Comparison of ENCODE assay signal across 8 mouse cellular contexts in the genomic region with DNA sequence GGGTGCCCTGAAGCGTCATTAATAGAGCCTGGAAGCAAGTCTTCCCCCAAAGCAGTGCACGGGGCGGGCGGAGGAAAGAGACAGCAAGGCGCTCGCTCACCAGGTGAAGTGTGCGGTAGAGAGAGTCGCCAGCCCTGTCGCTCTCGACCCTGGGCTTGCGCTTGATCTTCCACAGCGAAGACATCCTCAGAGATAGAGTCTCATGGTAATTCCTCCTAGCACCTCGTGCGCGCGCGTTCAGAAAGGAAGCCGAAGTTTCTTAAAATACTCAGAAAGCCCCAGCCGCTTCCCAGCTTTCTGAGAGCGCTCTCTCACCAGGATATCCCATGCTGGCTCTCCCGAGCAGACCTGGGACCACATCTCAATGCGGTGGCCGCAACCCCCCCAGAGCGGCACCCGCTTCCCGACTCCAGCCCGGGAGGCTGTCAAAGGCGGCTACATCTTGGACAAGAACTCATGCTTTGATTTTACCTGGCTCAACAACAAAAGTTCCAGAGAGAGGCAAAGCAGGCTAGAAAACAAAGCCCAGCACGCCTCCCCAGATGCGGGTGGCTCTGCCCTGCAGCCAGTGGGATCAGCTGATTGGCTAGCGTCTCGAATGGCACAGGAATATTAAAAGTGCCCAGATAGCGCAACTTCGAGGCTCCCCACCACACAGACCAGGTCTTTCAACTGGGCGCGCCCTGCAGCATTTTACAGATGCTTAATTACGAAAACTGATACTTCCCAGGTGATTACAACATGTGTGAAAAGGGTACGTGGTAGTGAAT.
DNase-seq lines count a peak whose midpoint lies in the region; ATAC-seq and TF ChIP-seq lines count a peak whose summit lies in the region.

No protein-coding gene starts in this region.

- TF ChIP-seq EP300 in stomach, postnatal 0 days (optimal IDR thresholded peaks at IDR 0.05), result no peak

- 0 out of 2 replicates have a peak, but pooled peaks cover 11% of the 10 kb centered on the region for H3K27me3 ChIP-seq in heart, embryonic 15.5 days
- H3K27me3 ChIP-seq in heart, embryonic 16.5 days (ENCODE audit: control insufficient read depth, insufficient read depth, low read length), result peaks cover 5% of the 10 kb centered on the region; the same call in 1 of the 2 replicates
- H3K27me3 ChIP-seq in liver, embryonic 11.5 days (replicated peaks; ENCODE audit: control insufficient read depth, insufficient read depth, low read length), result peaks cover 20% of the 10 kb centered on the region
- no peaks in the 10 kb centered on the region for H3K27me3 ChIP-seq in stomach, postnatal 0 days (ENCODE audit: control insufficient read depth, insufficient read depth, low read length)

- H3K4me1 ChIP-seq in heart, embryonic 15.5 days (replicated peaks), result peaks cover 26% of the 10 kb centered on the region
- H3K4me1 ChIP-seq in heart, embryonic 16.5 days (ENCODE audit: control insufficient read depth, insufficient read depth, low read length), result peaks cover 14% of the 10 kb centered on the region
- H3K4me1 ChIP-seq in liver, embryonic 11.5 days (replicated peaks; ENCODE audit: control insufficient read depth, insufficient read depth, low read length), result peaks cover 21% of the 10 kb centered on the region
- H3K4me1 ChIP-seq in stomach, postnatal 0 days (replicated peaks; ENCODE audit: control insufficient read depth, insufficient read depth), result no peaks in the 10 kb centered on the region

- H3K9me3 ChIP-seq in heart, embryonic 15.5 days (replicated peaks), result no peaks in the 10 kb centered on the region
- no peaks in the 10 kb centered on the region for H3K9me3 ChIP-seq in heart, embryonic 16.5 days (replicated peaks; ENCODE audit: control insufficient read depth, low read length)
- H3K9me3 ChIP-seq in liver, embryonic 11.5 days (ENCODE audit: control insufficient read depth, low read length), result no peaks in the 10 kb centered on the region
- H3K9me3 ChIP-seq in stomach, postnatal 0 days (ENCODE audit: control insufficient read depth, low read length), result no peaks in the 10 kb centered on the region

- ATAC-seq in heart, embryonic 15.5 days (replicated peaks; ENCODE audit: insufficient number of reproducible peaks, insufficient read depth, low FRiP score, low read depth), result 0 out of 2 replicates have a peak, but pooled peaks have one; percentile 37
- 0 out of 2 replicates have a peak, but pooled peaks have one; percentile 13 for ATAC-seq in common myeloid progenitor, adult 5-6 weeks (replicated peaks; ENCODE audit: low read depth, poor library complexity, severe bottlenecking)
- peak; percentile 28; the same call in 1 of the 2 replicates for ATAC-seq in heart, embryonic 16.5 days (replicated peaks; ENCODE audit: extremely low read depth, insufficient read depth, low FRiP score)
- ATAC-seq in liver, embryonic 11.5 days (replicated peaks; ENCODE audit: low FRiP score), result peak; percentile 45
- no peak for ATAC-seq in stomach, postnatal 0 days (ENCODE audit: low FRiP score, low TSS enrichment)
- no peak for ATAC-seq in activated CD4-positive, CD25-positive, alpha-beta regulatory T cell, adult 4 months

- H3K9ac ChIP-seq in heart, embryonic 15.5 days, result peak overlapping the region; percentile 49
- peak overlapping the region; percentile 61 for H3K9ac ChIP-seq in heart, embryonic 16.5 days (ENCODE audit: low read length)
- no peak overlapping the region; the same call in 1 of the 2 replicates for H3K9ac ChIP-seq in liver, embryonic 11.5 days (ENCODE audit: low read depth, low read length)
- 0 out of 2 replicates have a peak overlapping the region, but pooled peaks have one; percentile 18 for H3K9ac ChIP-seq in stomach, postnatal 0 days (ENCODE audit: low read length)

- H3K36me3 ChIP-seq in heart, embryonic 15.5 days, result no peaks in the 10 kb centered on the region
- no peaks in the 10 kb centered on the region; the same call in 1 of the 2 replicates for H3K36me3 ChIP-seq in heart, embryonic 16.5 days (ENCODE audit: control insufficient read depth, insufficient read depth)
- H3K36me3 ChIP-seq in liver, embryonic 11.5 days (ENCODE audit: control insufficient read depth, insufficient read depth, low read length), result no peaks in the 10 kb centered on the region
- H3K36me3 ChIP-seq in stomach, postnatal 0 days (ENCODE audit: control insufficient read depth, insufficient read depth, low read length), result peaks cover 3% of the 10 kb centered on the region; the same call in 1 of the 2 replicates

- no peak for TF ChIP-seq CTCF in stomach, postnatal 0 days (IDR thresholded peaks at IDR 0.05; ENCODE audit: low read depth)

- peak overlapping the region; percentile 50 for H3K4me3 ChIP-seq in heart, embryonic 15.5 days
- H3K4me3 ChIP-seq in heart, embryonic 16.5 days (ENCODE audit: low read length), result peak overlapping the region; percentile 56
- H3K4me3 ChIP-seq in liver, embryonic 11.5 days (ENCODE audit: low read depth, low read length), result peak overlapping the region; percentile 42
- H3K4me3 ChIP-seq in stomach, postnatal 0 days (ENCODE audit: low read depth, low read length), result peak overlapping the region; percentile 29

- DNase-seq in heart, postnatal 14 days, result no peak
- no peak for DNase-seq in liver, embryonic 11.5 days (ENCODE audit: low spot score)
- no peak for DNase-seq in stomach, postnatal 0 days (ENCODE audit: low spot score)
- DNase-seq in gastrocnemius, postnatal 14 days, result no peak

- 4% methylated on average over 38 of the region's 38 CpGs for WGBS in heart, embryonic 15.5 days
- 3% methylated on average over 38 of the region's 38 CpGs for WGBS in heart, embryonic 16.5 days
- 6% methylated on average over 38 of the region's 38 CpGs for WGBS in liver, embryonic 11.5 days
- WGBS in stomach, postnatal 0 days, result 12% methylated on average over 38 of the region's 38 CpGs

- no peak overlapping the region for H3K27ac ChIP-seq in heart, embryonic 15.5 days
- H3K27ac ChIP-seq in heart, embryonic 16.5 days (ENCODE audit: low read length), result no peak overlapping the region
- H3K27ac ChIP-seq in liver, embryonic 11.5 days (ENCODE audit: low read depth, low read length), result no peak overlapping the region
- H3K27ac ChIP-seq in stomach, postnatal 0 days (replicated peaks), result no peak overlapping the region

- peak overlapping the region; percentile 93 for H3K4me2 ChIP-seq in heart, embryonic 15.5 days
- peak overlapping the region; percentile 85 for H3K4me2 ChIP-seq in heart, embryonic 16.5 days (ENCODE audit: low read depth, low read length)
- peak overlapping the region; percentile 79 for H3K4me2 ChIP-seq in liver, embryonic 11.5 days
- peak overlapping the region; percentile 63 for H3K4me2 ChIP-seq in stomach, postnatal 0 days (replicated peaks; ENCODE audit: low read depth)

- intact Hi-C loops in heart, postnatal 14 days (cut with DNase I), result no loop called here
- intact Hi-C loops in gastrocnemius, postnatal 14 days (cut with DNase I; ENCODE audit: low total_unique reads), result no loop called here

Comparison
In these comparisons a context has a peak if more than half of its experiments do, and no peak if none do; other contexts are left out.
1. ATAC-seq: peak in heart, embryonic 15.5 days (single experiment), common myeloid progenitor, adult 5-6 weeks (single experiment), heart, embryonic 16.5 days (single experiment) and liver, embryonic 11.5 days (single experiment); none in stomach, postnatal 0 days (single experiment) and activated CD4-positive, CD25-positive, alpha-beta regulatory T cell, adult 4 months (single experiment).
2. Peak in every context shown above with its lines, with median percentiles within 50 percentile points of each other: H3K4me2 ChIP-seq and H3K4me3 ChIP-seq.